Mouse (Mus musculus): ENCODE data around the gene Txnip.

DNA sequence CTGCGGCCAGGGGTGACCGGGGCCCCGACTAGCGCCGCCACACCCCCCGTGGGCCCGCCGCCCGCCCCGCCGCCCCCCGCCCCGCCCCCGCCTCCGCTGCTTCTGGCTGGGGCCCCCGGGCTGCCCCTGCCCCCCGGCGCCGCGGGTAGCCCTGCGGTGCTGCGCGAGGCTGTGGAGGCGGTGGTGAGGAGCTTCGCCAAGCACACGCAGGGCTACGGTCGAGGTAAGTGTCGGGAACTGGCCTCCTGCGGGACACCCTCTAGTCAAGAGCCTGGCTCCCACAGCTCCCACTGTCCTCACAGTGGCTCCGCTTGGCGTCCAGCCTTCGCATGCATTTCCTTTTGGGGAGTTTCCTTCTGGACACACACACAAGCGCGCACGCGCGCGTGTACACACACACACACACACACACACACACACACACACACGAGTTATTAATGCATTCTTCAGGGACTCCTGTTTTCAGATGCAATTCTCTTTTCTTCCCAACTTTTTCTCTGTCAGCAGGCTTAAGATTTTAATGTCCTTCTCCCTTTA is 43.6 kb downstream of the Txnip start:
- no peak for TF ChIP-seq CTCF (IDR thresholded peaks at IDR 0.05; ENCODE audit: control insufficient read depth, insufficient read depth, insufficient replicate concordance, low read depth, low read length)
- TF ChIP-seq POLR2A (IDR thresholded peaks at IDR 0.05; ENCODE audit: control insufficient read depth, low read depth, low read length): no peak; the same call in 1 of the 2 replicates
